ENCODE assay signal across 14 mouse cellular contexts in the genomic region with DNA sequence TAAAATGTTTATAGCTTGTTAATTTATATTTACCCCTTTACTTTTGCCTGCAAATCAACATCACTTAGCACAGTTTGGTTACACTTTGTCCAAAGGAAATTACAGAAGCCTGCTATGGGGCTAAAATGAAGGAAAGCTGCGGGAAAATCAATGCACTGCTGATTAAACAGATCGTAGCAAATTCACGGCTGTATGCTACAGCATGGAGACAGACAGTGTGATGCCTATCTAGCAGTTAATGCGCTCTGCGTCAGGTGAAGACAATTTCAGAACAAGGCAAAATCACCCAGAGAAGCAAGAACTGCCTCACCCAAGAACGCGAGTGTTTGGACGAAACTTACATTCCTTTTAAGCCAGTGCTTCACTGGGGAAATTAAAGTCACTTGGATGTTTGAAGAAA.
DNase-seq lines count a peak whose midpoint lies in the region; ATAC-seq lines count a peak whose summit lies in the region.
"Had no signal": no experiment of that assay in that cellular context is flagged by ENCODE, and none has a peak within 500 bp of the region (broad histone marks: within the 10 kb centered on the region; RNA-seq: fewer than 3 reads in every experiment).

No protein-coding gene starts in this region.

- no peaks in the 10 kb centered on the region for H3K36me3 ChIP-seq in forebrain, embryonic 10.5 days (replicated peaks)
- no peaks in the 10 kb centered on the region for H3K36me3 ChIP-seq in hindbrain, embryonic 13.5 days
- no peaks in the 10 kb centered on the region for H3K36me3 ChIP-seq in midbrain, embryonic 16.5 days (ENCODE audit: control insufficient read depth, insufficient read depth, low read length)
- H3K36me3 ChIP-seq: heart, embryonic 12.5 days; kidney, embryonic 15.5 days; limb, embryonic 15.5 days; lung, embryonic 15.5 days had no signal

- WGBS in forebrain, embryonic 10.5 days, result 62% methylated on average over 8 of the region's 8 CpGs
- WGBS in hindbrain, embryonic 13.5 days, result 54% methylated on average over 8 of the region's 8 CpGs
- WGBS in midbrain, embryonic 16.5 days, result 37% methylated on average over 8 of the region's 8 CpGs

- peak overlapping the region; percentile 83 for H3K27ac ChIP-seq in forebrain, embryonic 10.5 days
- H3K27ac ChIP-seq in hindbrain, embryonic 13.5 days, result no peak overlapping the region
- no peak overlapping the region for H3K27ac ChIP-seq in midbrain, embryonic 16.5 days (ENCODE audit: low read length)
- H3K27ac ChIP-seq: kidney, embryonic 15.5 days; limb, embryonic 15.5 days; lung, embryonic 15.5 days had no signal

- no peak overlapping the region for H3K9ac ChIP-seq in hindbrain, embryonic 13.5 days
- no peak overlapping the region for H3K9ac ChIP-seq in midbrain, embryonic 16.5 days (ENCODE audit: low read depth, low read length)
- H3K9ac ChIP-seq: heart, embryonic 12.5 days; kidney, embryonic 15.5 days; limb, embryonic 15.5 days; lung, embryonic 15.5 days had no signal

- H3K4me1 ChIP-seq in forebrain, embryonic 10.5 days, result peaks cover 47% of the 10 kb centered on the region
- peaks cover 15% of the 10 kb centered on the region for H3K4me1 ChIP-seq in hindbrain, embryonic 13.5 days (replicated peaks)
- peaks cover 5% of the 10 kb centered on the region for H3K4me1 ChIP-seq in midbrain, embryonic 16.5 days (ENCODE audit: control insufficient read depth, insufficient read depth, low read length)
- H3K4me1 ChIP-seq: heart, embryonic 12.5 days; kidney, embryonic 15.5 days; limb, embryonic 15.5 days; lung, embryonic 15.5 days had no signal

- ATAC-seq in hindbrain, embryonic 13.5 days (ENCODE audit: low FRiP score), result no peak
- no peak for ATAC-seq in midbrain, embryonic 16.5 days

- no peaks in the 10 kb centered on the region for H3K9me3 ChIP-seq in forebrain, embryonic 10.5 days
- H3K9me3 ChIP-seq in hindbrain, embryonic 13.5 days, result no peaks in the 10 kb centered on the region
- H3K9me3 ChIP-seq in midbrain, embryonic 16.5 days (replicated peaks; ENCODE audit: control insufficient read depth, low read length, poor library complexity, severe bottlenecking), result no peaks in the 10 kb centered on the region
- H3K9me3 ChIP-seq: heart, embryonic 12.5 days; kidney, embryonic 15.5 days; limb, embryonic 15.5 days; lung, embryonic 15.5 days had no signal

- DNase-seq in layer of hippocampus, postnatal 10 days (ENCODE audit: low spot score in 2 of 2), result peak; percentile 15 to 43
- no peak for DNase-seq in layer of hippocampus, adult 9-11 months
- no peak for DNase-seq in forebrain, embryonic 10.5 days (ENCODE audit: extremely low spot score, low spot score)
- DNase-seq in urinary bladder, postnatal 36 days (ENCODE audit: low spot score in 2 of 2), result no peak
- no peak for DNase-seq in frontal cortex, postnatal 14 days (ENCODE audit: low spot score in 2 of 2)
- no peak for DNase-seq in adrenal gland, postnatal 4 days (ENCODE audit: low spot score in 2 of 2)
- DNase-seq: cerebellum, adult 18-20 months; gastrocnemius, postnatal 25 days had no signal

- no peaks in the 10 kb centered on the region for H3K27me3 ChIP-seq in forebrain, embryonic 10.5 days (ENCODE audit: poor library complexity, severe bottlenecking)
- no peaks in the 10 kb centered on the region for H3K27me3 ChIP-seq in hindbrain, embryonic 13.5 days
- H3K27me3 ChIP-seq in midbrain, embryonic 16.5 days (ENCODE audit: control insufficient read depth, insufficient read depth, low read depth, low read length), result no peaks in the 10 kb centered on the region
- H3K27me3 ChIP-seq: heart, embryonic 12.5 days; kidney, embryonic 15.5 days; limb, embryonic 15.5 days; lung, embryonic 15.5 days had no signal

- H3K4me3 ChIP-seq in forebrain, embryonic 10.5 days, result peak overlapping the region; percentile 20; the same call in 1 of the 2 replicates
- H3K4me3 ChIP-seq in hindbrain, embryonic 13.5 days, result no peak overlapping the region
- no peak overlapping the region for H3K4me3 ChIP-seq in midbrain, embryonic 16.5 days (ENCODE audit: low read depth, low read length)
- H3K4me3 ChIP-seq: heart, embryonic 12.5 days; kidney, embryonic 15.5 days; limb, embryonic 15.5 days; lung, embryonic 15.5 days had no signal

- H3K4me2 ChIP-seq in hindbrain, embryonic 13.5 days, result peak overlapping the region; percentile 8; the same call in 1 of the 2 replicates
- peak overlapping the region; percentile 8; the same call in 1 of the 2 replicates for H3K4me2 ChIP-seq in midbrain, embryonic 16.5 days (ENCODE audit: low read length)
- H3K4me2 ChIP-seq: heart, embryonic 12.5 days; kidney, embryonic 15.5 days; limb, embryonic 15.5 days; lung, embryonic 15.5 days had no signal

Comparison
In these comparisons a context has a peak if more than half of its experiments do, and no peak if none do; other contexts are left out.
1. DNase-seq: peak in layer of hippocampus, postnatal 10 days (2 of 2); none in layer of hippocampus, adult 9-11 months (single experiment), forebrain, embryonic 10.5 days (single experiment), urinary bladder, postnatal 36 days (0 of 2), frontal cortex, postnatal 14 days (0 of 2) and adrenal gland, postnatal 4 days (0 of 2).